Mouse (Mus musculus): ENCODE measurements around the gene Grin3b.

DNA sequence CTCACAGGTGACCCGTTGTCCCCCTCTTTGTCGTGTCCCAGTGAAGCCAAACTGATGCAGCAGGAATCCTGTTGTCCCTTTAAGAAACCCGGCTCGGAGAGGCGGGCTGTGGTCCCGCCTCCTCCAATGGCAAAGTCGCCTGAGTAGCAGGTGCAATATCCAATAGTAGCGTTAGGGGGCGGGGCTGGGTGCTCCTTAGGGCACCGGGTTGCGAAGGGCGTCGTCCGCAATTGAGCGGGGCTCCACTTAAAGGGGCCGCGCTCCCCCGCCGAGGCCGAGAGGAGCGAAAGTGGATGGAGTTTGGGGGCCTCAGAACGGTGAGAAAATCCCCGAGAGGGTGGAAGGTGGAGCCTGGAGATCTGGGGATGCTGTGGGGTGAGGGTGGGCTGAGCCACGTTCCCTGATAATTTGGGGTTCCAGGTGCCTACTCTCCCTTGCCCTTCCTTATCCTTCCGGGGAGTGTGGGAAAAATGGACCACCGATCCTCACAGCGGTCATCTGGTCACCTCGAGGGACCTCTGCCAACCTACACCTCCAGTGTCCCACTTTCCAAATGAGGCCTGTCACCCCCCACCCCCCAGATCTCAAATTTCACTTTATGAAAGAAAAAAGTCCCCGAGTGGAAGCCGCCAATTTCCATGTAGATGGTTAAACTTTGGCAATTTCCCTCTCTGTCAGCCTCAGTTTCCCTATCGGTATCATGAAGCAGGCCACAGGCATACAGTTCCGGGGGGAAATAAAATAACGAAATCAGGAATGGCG is 25.9 kb downstream of the Grin3b start, which contains the start of gene Abca7:
- no peak for TF ChIP-seq POLR2A (IDR thresholded peaks at IDR 0.05; ENCODE audit: low read depth, low read length)
- TF ChIP-seq CTCF (IDR thresholded peaks at IDR 0.05; ENCODE audit: extremely low read depth, insufficient read depth, insufficient read length, insufficient replicate concordance) = no peak
